Mouse (Mus musculus) forebrain, embryonic 15.5 days (tissue): Measurements from ENCODE around the gene Lyzl4. TPM values are rescaled to one million over a fixed set of nuclear protein-coding genes. Genes with fewer than 3 reads are reported as not detected.
A peak's percentile ranks its signal among the peaks of the same experiment; 100 is the strongest.

Experiments used
- ATAC-seq: fragments of 200-750 bp; cut with Nextera tagmentation; replicated peaks from 2 replicates; pipeline ENCODE4 v1.8.0; 2017; ENCODE audit warnings: mild to moderate bottlenecking, moderate TSS enrichment, moderate library complexity
- H3K27ac ChIP-seq: fragments of 300-500 bp; sonication (generic); replicated peaks from 2 replicates; pipeline ENCODE4 v1.5.1; 2015; ENCODE audit warnings: mild to moderate bottlenecking, inconsistent platforms
- H3K27me3 ChIP-seq: fragments of 300-500 bp; sonication (generic); 2 replicates; pipeline ENCODE4 v1.6.1; 2015; ENCODE audit warnings: inconsistent platforms
- H3K36me3 ChIP-seq: fragments of 300-500 bp; sonication (generic); 2 replicates; pipeline ENCODE4 v1.6.1; 2015; ENCODE audit warnings: mild to moderate bottlenecking, inconsistent platforms
- H3K4me1 ChIP-seq: fragments of 300-500 bp; sonication (generic); 2 replicates; pipeline ENCODE4 v1.6.1; 2015; ENCODE audit warnings: inconsistent platforms
- H3K4me2 ChIP-seq: fragments of 300-500 bp; sonication (generic); replicated peaks from 2 replicates; pipeline ENCODE4 v1.6.1; 2015; ENCODE audit warnings: mild to moderate bottlenecking, inconsistent platforms
- H3K4me3 ChIP-seq: fragments of 300-500 bp; sonication (generic); 2 replicates; pipeline ENCODE4 v1.5.1; 2015; ENCODE audit warnings: mild to moderate bottlenecking, inconsistent platforms
- H3K9ac ChIP-seq: fragments of 300-500 bp; sonication (generic); replicated peaks from 2 replicates; pipeline ENCODE4 v1.6.1; 2015; ENCODE audit warnings: mild to moderate bottlenecking, inconsistent platforms
- H3K9me3 ChIP-seq: fragments of 300-500 bp; sonication (generic); 2 replicates; pipeline ENCODE4 v1.6.1; 2016; ENCODE audit warnings: inconsistent platforms
- WGBS: fragments of 180-500 bp; shearing (Covaris S2); methylation state at CpG from one replicate; pipeline ENCODE4 v1.1.7; 2015; ENCODE audit warnings: mixed read lengths; 5-methylcytosine and 5-hydroxymethylcytosine counted together
- polyA plus RNA-seq: library from polyadenylated mRNA; unstranded; fragments of >200 nt; fragmentation: Nextera tagmentation; extraction: Ambion mirVana; gene quantifications from 2 replicates; pipeline ENCODE4 v1.2.1, GENCODE M21; 2015

The Lyzl4 gene
- polyA plus RNA-seq, 1 experiment from 2014 or later, result not detected

DNA sequence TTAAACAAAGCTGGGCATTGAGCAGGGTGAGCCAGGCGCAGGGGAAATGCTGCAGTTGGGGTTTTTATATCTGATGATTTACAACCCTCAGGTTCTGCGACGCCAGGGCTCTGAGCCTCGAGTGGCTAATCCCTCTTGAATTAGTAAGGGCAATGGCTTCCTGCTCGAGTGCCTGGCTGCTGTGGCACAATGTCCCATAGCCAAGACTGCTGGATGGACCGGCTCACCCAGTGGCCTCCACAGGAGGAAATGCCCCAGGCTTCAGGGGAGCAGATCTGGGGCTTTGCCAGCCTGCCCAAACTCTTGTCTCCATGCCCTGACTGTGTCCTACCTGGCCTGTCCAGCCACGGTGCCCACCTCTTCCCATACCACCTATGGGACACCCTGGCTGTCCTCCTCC lies 22.5 kb downstream of the Lyzl4 start:
- no peak overlapping the region for H3K27ac ChIP-seq
- H3K9ac ChIP-seq, result no peak overlapping the region
- no peaks in the 10 kb centered on the region for H3K27me3 ChIP-seq
- H3K36me3 ChIP-seq, result no peaks in the 10 kb centered on the region
- no peak overlapping the region for H3K4me2 ChIP-seq
- no peaks in the 10 kb centered on the region for H3K9me3 ChIP-seq
- WGBS, result 42% methylated on average over 7 of the region's 7 CpGs
- ATAC-seq, result no peak
- no peak overlapping the region for H3K4me3 ChIP-seq
- H3K4me1 ChIP-seq, result no peaks in the 10 kb centered on the region

DNA sequence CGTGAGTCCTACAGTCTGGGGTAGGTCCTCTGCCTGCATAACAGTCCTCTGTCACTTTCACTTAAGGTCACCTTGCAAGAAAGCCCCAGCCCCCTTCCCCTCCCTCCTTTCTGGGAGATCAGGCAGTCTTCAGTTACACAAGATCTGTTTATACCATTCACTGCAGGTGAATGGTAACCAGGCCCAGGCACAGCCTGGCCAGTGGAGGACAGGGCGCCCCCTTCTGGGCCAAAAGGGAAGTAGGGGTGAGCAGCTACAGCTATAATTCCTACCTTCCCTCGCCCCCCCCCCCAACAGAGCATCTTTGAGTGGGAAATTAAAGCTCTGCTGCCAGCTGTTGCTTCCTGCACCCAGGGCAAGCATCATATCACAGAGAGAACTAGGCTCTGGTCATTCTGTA lies 25.4 kb downstream of the Lyzl4 start:
- Histone ChIP-seq H3K27ac (no peak overlapping the region), H3K4me1 (no peaks in the 10 kb centered on the region), H3K9me3 (no peaks in the 10 kb centered on the region), H3K27me3 (no peaks in the 10 kb centered on the region), H3K36me3 (no peaks in the 10 kb centered on the region), H3K9ac (no peak overlapping the region), H3K4me2 (no peak overlapping the region), H3K4me3 (no peak overlapping the region)
- ATAC-seq, result no peak
- WGBS, result 55% methylated on average over 3 of the region's 3 CpGs

DNA sequence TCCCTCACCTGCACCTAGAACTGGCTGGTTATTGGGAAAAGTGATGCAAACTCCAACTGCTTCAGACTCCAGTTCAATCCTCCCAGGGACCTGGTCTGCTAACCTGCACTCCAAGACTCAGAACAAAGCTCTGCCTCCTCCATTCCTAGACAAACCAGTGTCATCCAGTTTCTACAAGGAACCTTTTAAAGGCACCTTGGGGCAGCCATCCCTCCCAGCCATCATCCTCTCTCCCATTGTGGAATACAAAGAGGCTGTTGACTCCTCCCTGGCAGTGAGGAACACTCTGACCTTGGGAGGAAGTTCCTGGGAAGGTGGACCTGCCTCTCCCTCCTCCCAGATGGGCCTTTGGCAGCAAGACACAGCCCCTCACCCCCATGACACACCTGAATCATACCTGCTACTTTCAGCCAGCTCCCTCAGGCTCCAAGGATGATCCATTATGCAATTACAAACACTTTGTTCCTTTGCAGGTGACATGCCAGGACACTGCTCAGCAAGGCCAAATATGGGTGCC lies 27.6 kb downstream of the Lyzl4 start:
- Histone ChIP-seq H3K9me3 (no peaks in the 10 kb centered on the region), H3K36me3 (no peaks in the 10 kb centered on the region), H3K9ac (no peak overlapping the region), H3K4me3 (no peak overlapping the region), H3K4me2 (no peak overlapping the region), H3K4me1 (no peaks in the 10 kb centered on the region), H3K27ac (no peak overlapping the region), H3K27me3 (no peaks in the 10 kb centered on the region)
- no peak for ATAC-seq

DNA sequence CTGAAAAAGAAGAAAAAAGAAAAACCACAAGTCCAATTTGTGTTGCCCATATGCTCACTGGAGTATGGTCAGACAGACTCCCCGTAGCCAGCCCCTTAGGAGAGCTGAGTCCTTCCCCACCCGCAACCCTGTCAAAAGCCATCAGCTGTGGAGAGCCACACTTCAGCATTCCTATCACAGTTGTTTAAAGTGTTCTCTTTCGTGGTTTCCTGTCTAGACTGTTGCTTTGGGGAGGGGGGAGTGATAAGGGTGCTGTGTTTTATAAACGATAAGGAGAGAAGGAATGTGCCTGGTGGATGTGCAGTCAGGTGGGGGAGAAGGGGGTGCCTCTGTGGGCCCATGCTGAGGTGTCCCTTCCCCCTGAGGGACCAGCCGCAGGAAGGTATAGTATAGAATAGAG lies 28.7 kb downstream of the Lyzl4 start:
- no peaks in the 10 kb centered on the region for H3K27me3 ChIP-seq
- H3K4me3 ChIP-seq, result no peak overlapping the region
- H3K27ac ChIP-seq, result no peak overlapping the region
- no peaks in the 10 kb centered on the region for H3K9me3 ChIP-seq
- H3K4me1 ChIP-seq, result no peaks in the 10 kb centered on the region
- no peak overlapping the region for H3K9ac ChIP-seq
- WGBS, result 77% methylated on average over 5 of the region's 5 CpGs
- H3K36me3 ChIP-seq, result no peaks in the 10 kb centered on the region
- H3K4me2 ChIP-seq, result no peak overlapping the region
- no peak for ATAC-seq

DNA sequence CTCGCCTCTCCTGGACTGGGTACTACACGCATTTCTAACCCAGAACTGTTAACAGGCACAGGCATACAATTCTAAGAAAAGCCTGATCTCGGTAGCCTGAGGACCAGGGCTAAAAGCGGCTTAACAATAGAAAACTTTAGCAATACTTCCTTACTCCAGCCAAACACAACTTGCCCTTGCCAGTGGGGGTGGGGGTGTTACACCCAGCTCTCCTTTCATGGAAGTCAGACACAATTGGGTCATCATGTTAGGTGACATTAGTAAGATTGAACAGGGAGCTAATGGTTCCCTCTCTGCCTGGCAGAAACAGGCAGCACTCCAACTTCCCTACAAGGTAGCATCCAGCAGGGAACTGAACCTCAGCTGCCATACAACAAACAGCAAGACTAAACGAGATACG lies 32.5 kb downstream of the Lyzl4 start:
- H3K27ac ChIP-seq, result no peak overlapping the region
- no peaks in the 10 kb centered on the region for H3K9me3 ChIP-seq
- no peak for ATAC-seq
- H3K4me1 ChIP-seq, result 0 out of 2 replicates have a peak, but pooled peaks cover 3% of the 10 kb centered on the region
- 61% methylated on average over 6 of the region's 6 CpGs for WGBS
- H3K4me3 ChIP-seq, result no peak overlapping the region
- no peak overlapping the region for H3K9ac ChIP-seq
- no peaks in the 10 kb centered on the region for H3K27me3 ChIP-seq
- H3K36me3 ChIP-seq, result no peaks in the 10 kb centered on the region
- H3K4me2 ChIP-seq, result no peak overlapping the region

DNA sequence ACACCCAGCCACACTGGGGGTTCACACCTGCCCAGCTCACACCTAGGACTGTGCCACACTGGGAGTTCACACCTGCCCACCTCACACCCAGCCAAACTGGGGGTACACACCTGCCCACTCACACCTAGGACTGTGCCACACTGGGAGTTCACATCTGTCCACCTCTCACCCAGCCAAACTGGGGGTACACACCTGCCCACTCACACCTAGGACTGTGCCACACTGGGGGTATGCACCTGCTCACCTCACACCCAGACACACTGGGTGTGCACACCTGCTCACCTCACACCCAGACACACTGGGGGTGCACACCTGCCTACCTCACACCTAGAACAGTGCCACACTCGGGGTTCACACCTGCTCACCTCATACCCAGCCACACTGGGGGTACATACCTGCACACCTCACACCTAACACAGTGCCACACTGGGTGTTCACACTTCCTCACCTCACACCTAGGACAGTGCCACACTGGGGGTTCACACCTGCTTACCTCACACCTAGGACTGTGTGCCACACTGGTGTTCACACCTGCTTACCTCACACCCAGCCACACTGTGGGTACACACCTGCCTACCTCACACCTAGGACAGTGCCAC lies 35.3 kb downstream of the Lyzl4 start:
- Histone ChIP-seq H3K9ac (no peak overlapping the region), H3K27ac (no peak overlapping the region), H3K36me3 (no peaks in the 10 kb centered on the region), H3K4me2 (no peak overlapping the region), H3K27me3 (no peaks in the 10 kb centered on the region), H3K4me3 (no peak overlapping the region), H3K9me3 (no peaks in the 10 kb centered on the region), H3K4me1 (0 out of 2 replicates have a peak, but pooled peaks cover 3% of the 10 kb centered on the region)
- ATAC-seq, result peak; percentile 45
- 54% methylated on average over 1 of the region's 1 CpGs for WGBS

DNA sequence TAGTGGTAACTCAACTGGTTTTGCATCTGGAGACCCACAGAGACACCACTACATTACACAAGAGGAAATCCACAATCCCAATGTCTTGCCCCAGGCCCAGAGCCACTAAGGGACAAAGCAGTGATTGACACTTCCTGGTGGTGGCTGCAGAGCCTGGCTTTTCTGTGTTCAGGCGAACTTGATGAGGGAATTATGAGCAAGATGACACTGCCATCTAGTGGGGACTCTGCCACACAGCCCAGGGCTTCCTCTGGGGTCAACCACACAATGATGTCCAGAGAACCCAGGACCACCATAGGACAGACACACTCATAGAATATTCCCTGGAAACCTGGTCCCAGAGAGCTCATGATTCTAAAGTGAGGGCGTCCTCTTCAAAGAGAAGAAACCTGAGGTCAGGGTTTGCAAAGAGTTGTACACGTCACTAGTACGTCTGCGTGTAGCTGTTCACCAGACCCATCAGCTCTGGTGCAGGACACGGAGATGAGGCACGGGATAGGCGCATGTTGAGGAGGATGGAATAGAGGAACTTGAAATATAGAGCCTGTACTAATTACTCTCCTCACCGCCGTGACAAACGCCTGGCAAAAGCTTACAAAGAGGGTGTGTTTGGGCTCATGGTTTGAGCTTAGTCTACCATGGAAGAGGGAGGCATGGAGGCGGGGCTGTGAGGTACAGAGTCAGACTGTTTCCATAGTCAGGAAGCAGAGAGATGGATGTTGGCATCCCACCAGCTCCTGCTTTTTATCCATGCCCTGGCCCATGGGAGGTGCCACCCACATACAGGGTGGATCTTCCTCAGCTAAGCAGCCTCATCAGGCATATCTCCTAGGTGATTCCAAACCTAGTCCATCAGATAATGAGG lies 36.2 kb downstream of the Lyzl4 start:
- H3K9me3 ChIP-seq, result no peaks in the 10 kb centered on the region
- H3K4me2 ChIP-seq, result no peak overlapping the region
- H3K4me1 ChIP-seq, result peaks cover 9% of the 10 kb centered on the region
- H3K4me3 ChIP-seq, result no peak overlapping the region
- ATAC-seq, result peak; percentile 77
- H3K9ac ChIP-seq, result no peak overlapping the region
- WGBS, result 55% methylated on average over 12 of the region's 12 CpGs
- H3K27me3 ChIP-seq, result no peaks in the 10 kb centered on the region
- no peak overlapping the region for H3K27ac ChIP-seq
- no peaks in the 10 kb centered on the region for H3K36me3 ChIP-seq

DNA sequence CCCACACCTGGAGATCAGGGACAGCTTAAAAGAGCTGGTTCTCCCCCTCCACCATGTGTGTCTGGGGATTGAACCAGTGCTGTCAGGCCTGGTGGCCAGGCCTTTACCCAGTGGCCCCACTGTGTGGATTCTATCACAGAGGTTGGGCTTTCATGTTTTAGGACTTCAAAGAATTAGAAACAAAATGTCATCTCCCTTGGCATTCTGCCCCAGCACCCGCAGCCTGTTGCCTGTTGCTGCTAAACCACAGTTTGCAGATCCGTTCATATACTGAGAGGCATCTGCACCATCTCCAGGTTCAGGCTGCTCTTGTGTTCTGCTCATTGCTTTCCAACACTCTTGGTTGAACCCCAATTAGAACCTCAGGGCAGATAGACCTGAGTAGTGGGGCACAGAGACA lies 39.5 kb downstream of the Lyzl4 start:
- Histone ChIP-seq H3K4me3 (no peak overlapping the region), H3K9ac (no peak overlapping the region), H3K27me3 (no peaks in the 10 kb centered on the region), H3K27ac (no peak overlapping the region), H3K9me3 (no peaks in the 10 kb centered on the region), H3K4me2 (no peak overlapping the region), H3K36me3 (no peaks in the 10 kb centered on the region), H3K4me1 (peaks cover 21% of the 10 kb centered on the region)
- 76% methylated on average over 2 of the region's 2 CpGs for WGBS
- ATAC-seq, result no peak

DNA sequence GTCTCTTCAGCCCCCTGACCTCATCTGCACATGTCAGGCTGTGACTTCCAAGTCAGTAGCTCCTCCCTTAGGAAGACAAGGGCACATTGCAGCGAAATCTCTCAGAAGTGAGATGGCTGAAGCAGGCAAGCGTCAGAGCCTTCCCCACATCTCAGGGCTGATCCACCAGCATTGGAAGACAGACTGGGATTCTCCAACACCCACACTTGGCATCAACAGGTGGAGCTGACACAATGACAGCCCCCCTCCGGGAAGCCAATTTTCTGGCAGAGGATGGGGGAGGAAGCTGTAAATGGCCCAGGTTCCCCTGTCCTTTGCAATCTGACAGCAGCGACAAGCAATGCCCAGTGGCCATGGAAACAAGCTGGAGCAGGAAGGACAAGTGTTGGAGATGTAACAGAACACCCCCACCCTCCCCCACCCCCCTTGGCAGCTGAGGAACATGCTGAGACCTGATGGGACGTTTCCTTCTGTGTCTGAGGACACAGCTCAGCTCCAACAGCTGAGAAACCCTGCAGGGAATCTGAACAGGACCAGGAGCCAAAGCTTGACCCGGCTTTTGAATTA lies 41.0 kb downstream of the Lyzl4 start:
- H3K4me2 ChIP-seq, result no peak overlapping the region
- ATAC-seq, result no peak
- H3K27ac ChIP-seq, result peak overlapping the region; percentile 36; the same call in 1 of the 2 replicates
- H3K9me3 ChIP-seq, result no peaks in the 10 kb centered on the region
- no peaks in the 10 kb centered on the region for H3K36me3 ChIP-seq
- no peak overlapping the region for H3K9ac ChIP-seq
- 46% methylated on average over 6 of the region's 6 CpGs for WGBS
- no peaks in the 10 kb centered on the region for H3K27me3 ChIP-seq
- H3K4me3 ChIP-seq, result no peak overlapping the region
- peaks cover 21% of the 10 kb centered on the region for H3K4me1 ChIP-seq

DNA sequence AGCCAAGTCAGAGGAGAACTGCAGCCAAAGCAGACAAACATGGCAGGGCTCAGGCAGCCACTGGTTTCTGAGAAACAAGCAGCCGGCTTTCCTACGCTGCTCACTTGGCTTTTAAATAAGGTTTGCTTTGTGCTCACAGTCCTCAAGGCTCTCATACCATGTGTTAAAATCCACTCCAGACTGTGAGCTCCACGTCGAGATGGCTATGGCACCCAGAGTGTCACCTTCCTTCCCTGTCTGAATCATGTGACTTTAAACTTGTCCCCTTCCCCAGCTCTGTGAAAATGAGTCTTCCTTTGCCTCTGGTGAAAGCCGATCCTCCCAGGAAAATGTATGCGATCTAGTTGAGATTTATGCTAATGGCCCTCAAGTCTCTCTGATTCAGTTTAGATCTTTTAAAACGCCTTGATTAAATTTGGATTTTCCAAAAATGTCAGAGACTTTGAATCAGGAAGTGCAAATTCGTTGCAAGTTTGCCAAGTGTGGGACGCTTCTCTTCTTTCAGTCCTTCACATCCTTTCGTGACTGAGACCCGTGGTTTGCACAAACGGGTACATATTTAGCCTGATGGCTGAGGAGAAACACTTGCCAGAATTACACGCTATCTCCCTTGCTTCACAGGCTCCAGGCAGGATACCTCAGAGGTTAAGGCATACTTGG lies 41.6 kb downstream of the Lyzl4 start:
- no peak; the same call in 1 of the 2 replicates for ATAC-seq
- WGBS, result 38% methylated on average over 13 of the region's 13 CpGs
- H3K4me2 ChIP-seq, result no peak overlapping the region

DNA sequence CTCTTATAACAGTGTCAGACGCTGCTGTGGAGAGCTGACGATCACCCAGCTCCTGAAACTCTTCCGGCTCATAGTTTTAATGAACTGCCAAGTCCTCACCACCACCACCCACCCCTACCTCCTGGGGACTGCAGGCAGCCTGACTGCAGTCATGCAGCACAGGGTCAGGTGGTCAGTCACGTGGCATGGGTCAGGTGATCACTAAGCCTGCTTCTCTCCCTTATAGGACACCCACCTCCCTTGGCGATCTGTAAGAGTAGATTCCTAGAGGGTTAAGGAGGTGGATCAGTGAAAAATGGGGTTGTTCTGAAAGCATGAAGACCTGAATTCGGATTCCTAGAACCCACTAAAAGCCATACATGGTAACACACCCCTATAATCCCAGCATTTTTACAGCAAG lies 42.3 kb downstream of the Lyzl4 start:
- Histone ChIP-seq H3K4me3 (no peak overlapping the region), H3K36me3 (no peaks in the 10 kb centered on the region), H3K9me3 (no peaks in the 10 kb centered on the region), H3K4me1 (peaks cover 26% of the 10 kb centered on the region), H3K9ac (no peak overlapping the region), H3K27ac (0 out of 2 replicates have a peak overlapping the region, but pooled peaks have one; percentile 36), H3K4me2 (no peak overlapping the region), H3K27me3 (no peaks in the 10 kb centered on the region)
- no peak for ATAC-seq
- WGBS, result 74% methylated on average over 6 of the region's 6 CpGs

More for the DNA sequence above, 41.6 kb downstream of the Lyzl4 start:
- no peak overlapping the region for H3K4me3 ChIP-seq
- H3K27ac ChIP-seq, result peak overlapping the region; percentile 36
- no peaks in the 10 kb centered on the region for H3K9me3 ChIP-seq
- no peaks in the 10 kb centered on the region for H3K27me3 ChIP-seq
- no peaks in the 10 kb centered on the region for H3K36me3 ChIP-seq
- H3K4me1 ChIP-seq, result peaks cover 21% of the 10 kb centered on the region
- H3K9ac ChIP-seq, result no peak overlapping the region

DNA sequence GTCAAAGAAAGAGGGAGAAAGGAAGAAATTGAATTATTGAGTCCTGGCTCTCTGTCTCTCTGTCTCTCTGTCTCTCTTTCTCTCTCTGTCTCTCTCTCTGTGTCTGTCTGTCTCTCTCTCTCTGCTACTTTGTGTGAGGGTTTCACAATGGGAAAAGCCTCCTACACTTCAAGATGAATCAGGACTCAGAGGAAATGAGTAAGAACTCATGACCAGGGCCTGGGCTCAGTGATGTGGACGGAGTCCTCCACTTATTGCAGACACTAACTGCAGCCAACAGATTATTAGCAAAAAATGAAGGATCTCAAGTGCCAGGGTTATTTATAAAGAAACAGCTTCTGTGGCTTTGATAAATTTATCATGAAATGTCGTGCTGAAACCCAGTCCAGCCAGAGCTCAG lies 43.8 kb downstream of the Lyzl4 start:
- Histone ChIP-seq H3K9ac (no peak overlapping the region), H3K9me3 (no peaks in the 10 kb centered on the region), H3K4me2 (no peak overlapping the region), H3K4me3 (no peak overlapping the region), H3K27ac (no peak overlapping the region), H3K36me3 (no peaks in the 10 kb centered on the region), H3K4me1 (peaks cover 35% of the 10 kb centered on the region), H3K27me3 (no peaks in the 10 kb centered on the region)
- ATAC-seq, result no peak
- WGBS, result 83% methylated on average over 2 of the region's 2 CpGs
